Comparison of ENCODE assay signal across 20 mouse cellular contexts in the genomic region with DNA sequence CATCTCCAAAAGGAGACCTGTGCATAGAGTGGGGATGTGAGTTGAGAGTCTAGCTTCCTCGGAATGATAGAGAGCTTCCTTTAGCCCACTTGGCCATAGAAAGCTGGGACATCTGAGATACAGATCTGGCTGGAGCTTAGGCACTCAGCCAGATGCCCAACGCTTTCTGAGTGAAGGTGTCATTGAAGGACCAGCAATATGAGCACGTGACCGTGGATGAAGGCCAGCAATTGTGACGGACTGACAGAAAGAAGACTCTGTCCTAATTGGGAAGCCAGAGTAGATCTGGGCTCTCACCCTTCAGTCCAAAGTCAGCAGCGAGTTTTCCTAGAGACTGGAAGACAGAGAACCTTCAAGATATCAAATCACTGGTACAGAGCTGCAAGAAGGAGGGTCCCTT. TPM values are rescaled to one million over a fixed set of nuclear protein-coding genes. Genes with fewer than 3 reads are reported as not detected.
DNase-seq lines count a peak whose midpoint lies in the region; ATAC-seq and TF ChIP-seq lines count a peak whose summit lies in the region.
"Had no signal": no experiment of that assay in that cellular context is flagged by ENCODE, and none has a peak within 500 bp of the region (broad histone marks: within the 10 kb centered on the region; RNA-seq: fewer than 3 reads in every experiment).

No protein-coding gene starts in this region.

- peaks cover 13% of the 10 kb centered on the region for H3K27me3 ChIP-seq in heart, embryonic 15.5 days
- H3K27me3 ChIP-seq: intestine, embryonic 15.5 days had no signal

- peaks cover 17% of the 10 kb centered on the region for H3K4me1 ChIP-seq in heart, embryonic 15.5 days (replicated peaks)

- ATAC-seq in heart, embryonic 15.5 days (replicated peaks; ENCODE audit: insufficient number of reproducible peaks, insufficient read depth, low FRiP score, low read depth): no peak
- ATAC-seq: CD4-positive, CD25-positive, alpha-beta regulatory T cell, adult 4 months; midbrain, embryonic 16.5 days had no signal

- H3K4me3 ChIP-seq in heart, embryonic 15.5 days: no peak overlapping the region
- no peak overlapping the region for H3K4me3 ChIP-seq in layer of hippocampus, adult 2 months
- H3K4me3 ChIP-seq: intestine, embryonic 15.5 days; limb, embryonic 12.5 days had no signal

- no peak for TF ChIP-seq CTCF in layer of hippocampus, adult 2 months (conservative IDR thresholded peaks at IDR 0.05)

- peak overlapping the region; percentile 52; the same call in 1 of the 2 replicates for H3K27ac ChIP-seq in heart, embryonic 15.5 days
- H3K27ac ChIP-seq in layer of hippocampus, adult 2 months: peak overlapping the region; percentile 84
- H3K27ac ChIP-seq: liver, embryonic 14.5 days had no signal

- H3K4me2 ChIP-seq in heart, embryonic 15.5 days: no peak overlapping the region
- H3K4me2 ChIP-seq: intestine, embryonic 15.5 days; limb, embryonic 12.5 days had no signal

- 59% methylated on average over 6 of the region's 6 CpGs for WGBS in heart, embryonic 15.5 days

- H3K9ac ChIP-seq in heart, embryonic 15.5 days: no peak overlapping the region
- H3K9ac ChIP-seq: intestine, embryonic 15.5 days; limb, embryonic 12.5 days; liver, embryonic 14.5 days had no signal

- no peaks in the 10 kb centered on the region for H3K9me3 ChIP-seq in heart, embryonic 15.5 days (replicated peaks)
- H3K9me3 ChIP-seq: intestine, embryonic 15.5 days; limb, embryonic 12.5 days had no signal

- no peak for DNase-seq in heart, adult 9 months (ENCODE audit: low spot score in 2 of 2)
- DNase-seq in layer of hippocampus, adult 2 months (ENCODE audit: low spot score in 2 of 2): no peak
- DNase-seq in layer of hippocampus, adult 8-10 months (ENCODE audit: low spot score in 2 of 2): no peak
- peak; percentile 68 for DNase-seq in adrenal gland, postnatal 10 days
- DNase-seq in adrenal gland, postnatal 36 days: peak; percentile 65 to 74
- no peak for DNase-seq in embryo, embryonic 11 days
- DNase-seq in frontal cortex, postnatal 14 days (ENCODE audit: low spot score in 2 of 2): no peak
- DNase-seq: thymus, postnatal 4 days had no signal

- no peaks in the 10 kb centered on the region for H3K36me3 ChIP-seq in heart, embryonic 15.5 days
- H3K36me3 ChIP-seq: intestine, embryonic 15.5 days; limb, embryonic 12.5 days had no signal

RNA-seq across cellular contexts. Expression of gene Slco2b1, which starts 3.5 kb away (rescaled TPM):
- polyA plus RNA-seq in heart, embryonic 15.5 days (2015; fragmentation: Nextera tagmentation; extraction: Ambion mirVana): 2.0 and 4.0 TPM in 2 replicates
- 10 to 100 TPM; 11.7 to 13.4 TPM for total RNA-seq in layer of hippocampus, adult 2 months (2021)
- total RNA-seq in layer of hippocampus, adult 8-10 months (2022): 10 to 100 TPM; 11.6 to 32.5 (median 21.0) TPM
- 10 to 100 TPM; 17.5 to 17.6 TPM for total RNA-seq in adrenal gland, postnatal 10 days (2021)
- 10 to 100 TPM; 18.3 to 27.4 TPM for total RNA-seq in adrenal gland, postnatal 36 days (2021)
- total RNA-seq: MEL had no signal

RNA-seq across cellular contexts. Expression of gene Olfr520, which starts 22.4 kb away (rescaled TPM):
- polyA plus RNA-seq in heart, embryonic 15.5 days (2015; fragmentation: Nextera tagmentation; extraction: Ambion mirVana): not detected in 2 replicates
- not detected for total RNA-seq in layer of hippocampus, adult 2 months (2021)
- under 1 TPM in 1 of 4 experiments, not detected in 3; 0.34 TPM for total RNA-seq in layer of hippocampus, adult 8-10 months (2022)
- total RNA-seq in adrenal gland, postnatal 10 days (2021): not detected
- total RNA-seq in adrenal gland, postnatal 36 days (2021): not detected
- total RNA-seq: layer of hippocampus, postnatal 25 days; megakaryocyte progenitor cell, adult 5-6 weeks; MEL had no signal
- polyA plus RNA-seq: CD4-positive, CD25-positive, alpha-beta regulatory T cell, adult 4 months; intestine, embryonic 15.5 days; limb, embryonic 12.5 days; liver, embryonic 14.5 days; midbrain, embryonic 16.5 days; neural tube, embryonic 11.5 days had no signal

RNA-seq across cellular contexts. Expression of gene Olfr521, which starts 55.6 kb away (rescaled TPM):
- not detected in 2 replicates for polyA plus RNA-seq in heart, embryonic 15.5 days (2015; fragmentation: Nextera tagmentation; extraction: Ambion mirVana)
- not detected for total RNA-seq in layer of hippocampus, adult 2 months (2021)
- total RNA-seq in layer of hippocampus, adult 8-10 months (2022): not detected
- total RNA-seq in adrenal gland, postnatal 10 days (2021): not detected
- not detected for total RNA-seq in adrenal gland, postnatal 36 days (2021)
- total RNA-seq: gastrocnemius, postnatal 4 days; heart, postnatal 14 days; layer of hippocampus, postnatal 25 days; megakaryocyte progenitor cell, adult 5-6 weeks; MEL had no signal
- polyA plus RNA-seq: CD4-positive, CD25-positive, alpha-beta regulatory T cell, adult 4 months; intestine, embryonic 15.5 days; limb, embryonic 12.5 days; liver, embryonic 14.5 days; midbrain, embryonic 16.5 days; neural tube, embryonic 11.5 days had no signal

Comparison
In these comparisons a context has a peak if more than half of its experiments do, and no peak if none do; other contexts are left out.
1. DNase-seq: peak in adrenal gland, postnatal 10 days (single experiment) and adrenal gland, postnatal 36 days (2 of 2); none in heart, adult 9 months (0 of 2), layer of hippocampus, adult 2 months (0 of 2), layer of hippocampus, adult 8-10 months (0 of 2), embryo, embryonic 11 days (single experiment) and frontal cortex, postnatal 14 days (0 of 2).